Mouse (Mus musculus) embryonic facial prominence, embryonic 15.5 days (tissue): ENCODE measurements around the gene Btbd18. TPM values are rescaled to one million over a fixed set of nuclear protein-coding genes. Genes with fewer than 3 reads are reported as not detected.
"Not testable (repeated sequence)": the region's sequence is repeated elsewhere in the genome, so short reads cannot be mapped to it uniquely, and the experiment has no call there.

Experiments used
- ATAC-seq: fragments of 200-750 bp; cut with Nextera tagmentation; 2 replicates; pipeline ENCODE4 v1.8.0; 2017; ENCODE audit warnings: low read depth, moderate TSS enrichment; ENCODE audit not compliant: insufficient number of reproducible peaks, low FRiP score, low TSS enrichment
- H3K27ac ChIP-seq: fragments of 300-500 bp; sonication (generic); replicated peaks from 2 replicates; pipeline ENCODE4 v1.5.1; 2015; ENCODE audit warnings: mild to moderate bottlenecking, inconsistent platforms
- H3K27me3 ChIP-seq: fragments of 300-500 bp; sonication (generic); 2 replicates; pipeline ENCODE4 v1.6.1; 2015; ENCODE audit warnings: inconsistent platforms
- H3K36me3 ChIP-seq: fragments of 300-500 bp; sonication (generic); 2 replicates; pipeline ENCODE4 v1.6.1; 2015; ENCODE audit warnings: mild to moderate bottlenecking, inconsistent platforms
- H3K4me1 ChIP-seq: fragments of 300-500 bp; sonication (generic); 2 replicates; pipeline ENCODE4 v1.6.1; 2015; ENCODE audit warnings: inconsistent platforms
- H3K4me2 ChIP-seq: fragments of 300-500 bp; sonication (generic); replicated peaks from 2 replicates; pipeline ENCODE4 v1.6.1; 2015; ENCODE audit warnings: mild to moderate bottlenecking, inconsistent platforms
- H3K4me3 ChIP-seq: fragments of 300-500 bp; sonication (generic); replicated peaks from 2 replicates; pipeline ENCODE4 v1.5.1; 2015; ENCODE audit warnings: mild to moderate bottlenecking, inconsistent platforms
- H3K9ac ChIP-seq: fragments of 300-500 bp; sonication (generic); 2 replicates; pipeline ENCODE4 v1.6.1; 2015; ENCODE audit warnings: inconsistent platforms
- H3K9me3 ChIP-seq: fragments of 300-500 bp; sonication (generic); replicated peaks from 2 replicates; pipeline ENCODE4 v1.6.1; 2016; ENCODE audit warnings: inconsistent platforms
- WGBS: fragments of 180-500 bp; shearing (Covaris S2); methylation state at CpG from one replicate; pipeline ENCODE4 v1.1.7; 2015; 5-methylcytosine and 5-hydroxymethylcytosine counted together
- polyA plus RNA-seq: library from polyadenylated mRNA; unstranded; fragments of >200 nt; fragmentation: Nextera tagmentation; extraction: Ambion mirVana; gene quantifications from 2 replicates; pipeline ENCODE4 v1.2.1, GENCODE M21; 2015

Gene Btbd18
- polyA plus RNA-seq, 1 experiment from 2014 or later: 0.27 TPM

- ATAC-seq: no peak
- under 1% methylated on average over 10 of the region's 10 CpGs for WGBS
- H3K27ac ChIP-seq: peak overlapping the region; percentile 99
- H3K27me3 ChIP-seq: no peaks in the 10 kb centered on the region
- peak overlapping the region; percentile 83 for H3K9ac ChIP-seq
- H3K4me1 ChIP-seq: no peaks in the 10 kb centered on the region
- no peaks in the 10 kb centered on the region for H3K9me3 ChIP-seq
- peak overlapping the region; percentile 70 for H3K4me3 ChIP-seq
- peak overlapping the region; percentile 57 for H3K4me2 ChIP-seq
- no peaks in the 10 kb centered on the region for H3K36me3 ChIP-seq
These were observed 9.2 kb upstream of the Btbd18 start for GRCm38 (mm10) chr2:84649674-84650073.

GRCm38 (mm10) chr2:84650464-84651195, 8.2 kb upstream of the Btbd18 start, which contains the start of gene Ctnnd1:
Ctnnd1 (minus strand) TSS chr2:84650765.
- Histone ChIP-seq H3K4me2 (peak within 1 kb of the TSS; percentile 57), H3K4me3 (peak within 1 kb of the TSS; percentile 70), H3K9ac (peak within 1 kb of the TSS; percentile 83), H3K27ac (peak within 1 kb of the TSS; percentile 99), H3K9me3 (no peaks in the 10 kb centered on the region), H3K4me1 (no peaks in the 10 kb centered on the region), H3K27me3 (no peaks in the 10 kb centered on the region), H3K36me3 (no peaks in the 10 kb centered on the region)
- WGBS: under 1% methylated on average over 15 of the region's 15 CpGs
- peak; percentile 98 for ATAC-seq

GRCm38 (mm10) chr2:84653354-84653753, 5.5 kb upstream of the Btbd18 start:
- no peak for ATAC-seq
- Histone ChIP-seq H3K27me3 (no peaks in the 10 kb centered on the region), H3K9ac (no peak overlapping the region), H3K4me1 (no peaks in the 10 kb centered on the region), H3K9me3 (no peaks in the 10 kb centered on the region), H3K27ac (no peak overlapping the region), H3K4me2 (no peak overlapping the region), H3K36me3 (no peaks in the 10 kb centered on the region), H3K4me3 (no peak overlapping the region)

- H3K4me1 ChIP-seq: no peaks in the 10 kb centered on the region
- H3K27ac ChIP-seq: no peak overlapping the region
- H3K27me3 ChIP-seq: no peaks in the 10 kb centered on the region
- H3K4me3 ChIP-seq: no peak overlapping the region
- no peaks in the 10 kb centered on the region for H3K9me3 ChIP-seq
- no peak overlapping the region for H3K9ac ChIP-seq
- no peaks in the 10 kb centered on the region for H3K36me3 ChIP-seq
- no peak overlapping the region for H3K4me2 ChIP-seq
- 59% methylated on average over 1 of the region's 1 CpGs for whole genome bisulfite sequencing
- ATAC-seq: no peak
These were observed 3.0 kb upstream of the Btbd18 start for GRCm38 (mm10) chr2:84655864-84656263.

- WGBS: 67% methylated on average over 3 of the region's 3 CpGs
These were observed 1.4 kb downstream of the Btbd18 start for GRCm38 (mm10) chr2:84660253-84660652.

GRCm38 (mm10) chr2:84662866-84663265, 4.0 kb downstream of the Btbd18 start:
- 33% methylated on average over 2 of the region's 2 CpGs for WGBS
- no peaks in the 10 kb centered on the region for H3K4me1 ChIP-seq
- H3K9ac ChIP-seq: no peak overlapping the region
- H3K4me3 ChIP-seq: no peak overlapping the region
- H3K27ac ChIP-seq: no peak overlapping the region
- no peaks in the 10 kb centered on the region for H3K9me3 ChIP-seq
- H3K4me2 ChIP-seq: no peak overlapping the region
- ATAC-seq: no peak
- H3K27me3 ChIP-seq: no peaks in the 10 kb centered on the region
- H3K36me3 ChIP-seq: 0 out of 2 replicates have a peak, but pooled peaks cover 3% of the 10 kb centered on the region

More at GRCm38 (mm10) chr2:84660253-84660652, 1.4 kb downstream of the Btbd18 start:
- no peak for ATAC-seq
- Histone ChIP-seq H3K36me3 (no peaks in the 10 kb centered on the region), H3K27me3 (no peaks in the 10 kb centered on the region), H3K4me2 (no peak overlapping the region), H3K4me1 (no peaks in the 10 kb centered on the region), H3K27ac (no peak overlapping the region), H3K9me3 (no peaks in the 10 kb centered on the region), H3K9ac (no peak overlapping the region), H3K4me3 (no peak overlapping the region)

- WGBS: 53% methylated on average over 12 of the region's 12 CpGs
- H3K4me1 ChIP-seq: peaks cover 12% of the 10 kb centered on the region
- 0 out of 2 replicates have a peak, but pooled peaks cover 17% of the 10 kb centered on the region for H3K36me3 ChIP-seq
- H3K27ac ChIP-seq: no peak overlapping the region
- no peak overlapping the region for H3K4me2 ChIP-seq
- no peaks in the 10 kb centered on the region for H3K9me3 ChIP-seq
- no peak for ATAC-seq
- no peak overlapping the region for H3K9ac ChIP-seq
- no peaks in the 10 kb centered on the region for H3K27me3 ChIP-seq
- no peak overlapping the region for H3K4me3 ChIP-seq
These were observed 7.2 kb downstream of the Btbd18 start for GRCm38 (mm10) chr2:84666081-84666480.

- peak overlapping the region; percentile 87 for H3K4me3 ChIP-seq
- H3K9ac ChIP-seq: peak overlapping the region; percentile 98
- H3K36me3 ChIP-seq: peaks cover 38% of the 10 kb centered on the region
- H3K9me3 ChIP-seq: no peaks in the 10 kb centered on the region
- H3K27ac ChIP-seq: peak overlapping the region; percentile 90
- peak; percentile 68 for ATAC-seq
- peaks cover 13% of the 10 kb centered on the region for H3K4me1 ChIP-seq
- H3K4me2 ChIP-seq: peak overlapping the region; percentile 61
- no peaks in the 10 kb centered on the region for H3K27me3 ChIP-seq
- 2% methylated on average over 39 of the region's 39 CpGs for WGBS
These were observed 11.1 kb downstream of the Btbd18 start for GRCm38 (mm10) chr2:84669828-84670568.

GRCm38 (mm10) chr2:84670569-84670933, 11.7 kb downstream of the Btbd18 start, which contains the start of gene Selenoh:
Selenoh (minus strand) TSS chr2:84670770.
- Histone ChIP-seq H3K4me3 (peak within 1 kb of the TSS; percentile 87), H3K4me2 (peak within 1 kb of the TSS; percentile 61), H3K9ac (peak within 1 kb of the TSS; percentile 98), H3K27ac (peak within 1 kb of the TSS; percentile 90), H3K4me1 (peaks cover 13% of the 10 kb centered on the region), H3K9me3 (no peaks in the 10 kb centered on the region), H3K36me3 (peaks cover 41% of the 10 kb centered on the region), H3K27me3 (no peaks in the 10 kb centered on the region)
- under 1% methylated on average over 20 of the region's 20 CpGs for WGBS
- ATAC-seq: peak; percentile 94

- H3K4me3 ChIP-seq, H3K27ac ChIP-seq, H3K9ac ChIP-seq, H3K27me3 ChIP-seq, H3K4me2 ChIP-seq, ATAC-seq, H3K9me3 ChIP-seq: not testable (repeated sequence)
- Histone ChIP-seq H3K36me3 (peaks cover 47% of the 10 kb centered on the region), H3K4me1 (peaks cover 13% of the 10 kb centered on the region)
- 61% methylated on average over 4 of the region's 5 CpGs for WGBS
These were observed 12.7 kb downstream of the Btbd18 start for GRCm38 (mm10) chr2:84671535-84671934.

- peak; percentile 34; the same call in 1 of the 2 replicates for ATAC-seq
- H3K9me3 ChIP-seq: no peaks in the 10 kb centered on the region
- peaks cover 15% of the 10 kb centered on the region for H3K4me1 ChIP-seq
- 8% methylated on average over 22 of the region's 22 CpGs for WGBS
- peak overlapping the region; percentile 74 for H3K4me2 ChIP-seq
- H3K36me3 ChIP-seq: peaks cover 37% of the 10 kb centered on the region
- H3K27ac ChIP-seq: peak overlapping the region; percentile 45; the same call in 1 of the 2 replicates
- H3K4me3 ChIP-seq: peak overlapping the region; percentile 73
- H3K9ac ChIP-seq: peak overlapping the region; percentile 29
- H3K27me3 ChIP-seq: no peaks in the 10 kb centered on the region
These were observed 18.5 kb downstream of the Btbd18 start for GRCm38 (mm10) chr2:84677270-84677967.
